ENCODE assay signal across 7 mouse cellular contexts in genomic region chr6:43665677-43666546, GRCm38 (mm10). TPM values are rescaled to one million over a fixed set of nuclear protein-coding genes. Genes with fewer than 3 reads are reported as not detected.
DNase-seq lines count a peak whose midpoint lies in the region; ATAC-seq lines count a peak whose summit lies in the region.

Gene Tpk1, minus strand, starts transcription at chr6:43666278.

- ATAC-seq in intestine, embryonic 16.5 days, result peak; percentile 98
- peak; percentile 99 for ATAC-seq in midbrain, embryonic 11.5 days (ENCODE audit: low FRiP score)

- no peaks in the 10 kb centered on the region for H3K9me3 ChIP-seq in intestine, embryonic 16.5 days (ENCODE audit: control insufficient read depth, low read length)
- H3K9me3 ChIP-seq in midbrain, embryonic 11.5 days (ENCODE audit: control insufficient read depth, low read length), result no peaks in the 10 kb centered on the region

- H3K4me2 ChIP-seq in intestine, embryonic 16.5 days (ENCODE audit: low read depth, low read length), result peak within 1 kb of the TSS; percentile 68
- peak within 1 kb of the TSS; percentile 49 for H3K4me2 ChIP-seq in midbrain, embryonic 11.5 days

- no peaks in the 10 kb centered on the region for H3K36me3 ChIP-seq in intestine, embryonic 16.5 days (ENCODE audit: control insufficient read depth, insufficient read depth, low read length)
- no peaks in the 10 kb centered on the region for H3K36me3 ChIP-seq in midbrain, embryonic 11.5 days (ENCODE audit: control insufficient read depth, insufficient read depth, low read length)

- H3K4me3 ChIP-seq in intestine, embryonic 16.5 days (ENCODE audit: low read length), result peak within 1 kb of the TSS; percentile 69
- peak within 1 kb of the TSS; percentile 54 for H3K4me3 ChIP-seq in midbrain, embryonic 11.5 days (ENCODE audit: low read depth, low read length)

- no peaks in the 10 kb centered on the region for H3K27me3 ChIP-seq in intestine, embryonic 16.5 days (replicated peaks; ENCODE audit: control insufficient read depth, insufficient read depth, low read length)
- no peaks in the 10 kb centered on the region for H3K27me3 ChIP-seq in midbrain, embryonic 11.5 days (ENCODE audit: control insufficient read depth, insufficient read depth, low read length)

- DNase-seq in adrenal gland, adult 8-10 months, result peak; percentile 87
- DNase-seq in embryo, embryonic 9.5 days (ENCODE audit: extremely low spot score), result peak; percentile 92
- DNase-seq in gastrocnemius, postnatal 4 days (ENCODE audit: low spot score in 2 of 2), result peak; percentile 88 to 93
- DNase-seq in left cerebral cortex, postnatal 36 days (ENCODE audit: low spot score in 2 of 2), result peak; percentile 92 to 96
- DNase-seq in midbrain, embryonic 11.5 days (ENCODE audit: low spot score, missing footprints), result peak; percentile 100
- DNase-seq in skeletal muscle tissue, adult 2 months (ENCODE audit: low read depth, low spot score), result peak; percentile 84

- peak within 1 kb of the TSS; percentile 97 for H3K27ac ChIP-seq in intestine, embryonic 16.5 days (ENCODE audit: low read length)
- peak within 1 kb of the TSS; percentile 86 for H3K27ac ChIP-seq in midbrain, embryonic 11.5 days (ENCODE audit: low read depth, low read length)

- H3K9ac ChIP-seq in intestine, embryonic 16.5 days (ENCODE audit: low read depth, low read length), result peak within 1 kb of the TSS; percentile 84
- peak within 1 kb of the TSS; percentile 83 for H3K9ac ChIP-seq in midbrain, embryonic 11.5 days (ENCODE audit: low read length)

- under 1% methylated on average over 63 of the region's 63 CpGs for WGBS in intestine, embryonic 16.5 days
- WGBS in midbrain, embryonic 11.5 days, result under 1% methylated on average over 59 of the region's 63 CpGs

- H3K4me1 ChIP-seq in intestine, embryonic 16.5 days (ENCODE audit: control insufficient read depth, insufficient read depth, low read length), result no peaks in the 10 kb centered on the region
- H3K4me1 ChIP-seq in midbrain, embryonic 11.5 days (ENCODE audit: control insufficient read depth, insufficient read depth, low read length), result peaks cover 2% of the 10 kb centered on the region; the same call in 1 of the 2 replicates

- intact Hi-C loops in left cerebral cortex, postnatal 36 days (cut with DNase I), result loop anchor here (10.0 kb wide), 1 partner anchor 271 kb away; no protein-coding TSS in a partner anchor

RNA-seq across cellular contexts. Expression of gene Tpk1, which starts in this region (rescaled TPM):
- total RNA-seq in adrenal gland, adult 8-10 months (2022), result 10 to 100 TPM; 12.2 to 20.4 (median 18.6) TPM
- total RNA-seq in gastrocnemius, postnatal 4 days (2021), result 1 to 10 TPM; 4.2 to 5.3 TPM
- 25.7 and 28.6 TPM in 2 replicates for polyA plus RNA-seq in intestine, embryonic 16.5 days (2015; fragmentation: Nextera tagmentation; extraction: Ambion mirVana)
- 1 to 10 TPM; 4.2 to 4.6 TPM for total RNA-seq in left cerebral cortex, postnatal 36 days (2021)
- 4.9 and 6.0 TPM in 2 replicates for polyA plus RNA-seq in midbrain, embryonic 11.5 days (2014; fragmentation: Nextera tagmentation; extraction: Ambion mirVana)

Comparison
In these comparisons a context has a peak if more than half of its experiments do, and no peak if none do; other contexts are left out.
1. Peak in every context shown above with its lines: DNase-seq, ATAC-seq, H3K4me3 ChIP-seq and H3K27ac ChIP-seq.